Comparison of ENCODE assay signal across 8 mouse cellular contexts in genomic region chr17:23745301-23746251, GRCm38 (mm10). TPM values are rescaled to one million over a fixed set of nuclear protein-coding genes. Genes with fewer than 3 reads are reported as not detected.
DNase-seq lines count a peak whose midpoint lies in the region; ATAC-seq and TF ChIP-seq lines count a peak whose summit lies in the region.

Gene Kremen2 (minus strand): TSS chr17:23745833.

- TF ChIP-seq POLR2A in limb, embryonic 14.5 days (IDR thresholded peaks at IDR 0.05; ENCODE audit: borderline replicate concordance, extremely low read depth, insufficient read depth, insufficient read length), result no peak

- H3K4me3 ChIP-seq in layer of hippocampus, adult 2 months, result peak within 1 kb of the TSS; percentile 29; the same call in 1 of the 2 replicates
- peak within 1 kb of the TSS; percentile 36 for H3K4me3 ChIP-seq in embryonic facial prominence, embryonic 12.5 days
- H3K4me3 ChIP-seq in limb, embryonic 14.5 days (replicated peaks; ENCODE audit: low read length), result peak within 1 kb of the TSS; percentile 24
- peak within 1 kb of the TSS; percentile 30 for H3K4me3 ChIP-seq in stomach, embryonic 14.5 days (ENCODE audit: low read depth, low read length)

- H3K27me3 ChIP-seq in embryonic facial prominence, embryonic 12.5 days, result peaks cover 74% of the 10 kb centered on the region
- H3K27me3 ChIP-seq in limb, embryonic 14.5 days (ENCODE audit: control insufficient read depth, insufficient read depth, low read length), result peaks cover 61% of the 10 kb centered on the region
- peaks cover 48% of the 10 kb centered on the region for H3K27me3 ChIP-seq in stomach, embryonic 14.5 days (ENCODE audit: control insufficient read depth, insufficient read depth, low read length)

- no peaks in the 10 kb centered on the region for H3K36me3 ChIP-seq in embryonic facial prominence, embryonic 12.5 days
- no peaks in the 10 kb centered on the region for H3K36me3 ChIP-seq in limb, embryonic 14.5 days (ENCODE audit: control insufficient read depth, insufficient read depth, low read length)
- H3K36me3 ChIP-seq in stomach, embryonic 14.5 days (ENCODE audit: control insufficient read depth, insufficient read depth, low read length), result no peaks in the 10 kb centered on the region

- no peaks in the 10 kb centered on the region for H3K9me3 ChIP-seq in embryonic facial prominence, embryonic 12.5 days
- no peaks in the 10 kb centered on the region for H3K9me3 ChIP-seq in limb, embryonic 14.5 days (ENCODE audit: control insufficient read depth, low read length)
- H3K9me3 ChIP-seq in stomach, embryonic 14.5 days (ENCODE audit: control insufficient read depth, low read depth, low read length), result no peaks in the 10 kb centered on the region

- peak within 1 kb of the TSS; percentile 55 for H3K4me2 ChIP-seq in embryonic facial prominence, embryonic 12.5 days (replicated peaks)
- peak within 1 kb of the TSS; percentile 41 for H3K4me2 ChIP-seq in limb, embryonic 14.5 days (replicated peaks; ENCODE audit: low read depth, low read length, severe bottlenecking)
- peak within 1 kb of the TSS; percentile 66 for H3K4me2 ChIP-seq in stomach, embryonic 14.5 days (replicated peaks; ENCODE audit: low read depth, low read length)

- H3K4me1 ChIP-seq in embryonic facial prominence, embryonic 12.5 days, result peaks cover 21% of the 10 kb centered on the region
- peaks cover 20% of the 10 kb centered on the region for H3K4me1 ChIP-seq in limb, embryonic 14.5 days (ENCODE audit: control insufficient read depth, insufficient read depth, low read length)
- H3K4me1 ChIP-seq in stomach, embryonic 14.5 days (ENCODE audit: control insufficient read depth, insufficient read depth, low read length), result 0 out of 2 replicates have a peak, but pooled peaks cover 21% of the 10 kb centered on the region

- no peak for DNase-seq in layer of hippocampus, adult 2 months (ENCODE audit: low spot score in 2 of 2)
- DNase-seq in layer of hippocampus, adult 9-11 months, result no peak
- no peak for DNase-seq in limb, embryonic 14.5 days (ENCODE audit: low spot score)
- DNase-seq in gastrocnemius, adult 18-20 months (ENCODE audit: low spot score), result no peak
- no peak for DNase-seq in kidney, postnatal 4 days
- DNase-seq in heart, adult 18-20 months, result no peak

- peak within 1 kb of the TSS; percentile 29 for H3K9ac ChIP-seq in embryonic facial prominence, embryonic 12.5 days
- peak within 1 kb of the TSS; percentile 38 for H3K9ac ChIP-seq in limb, embryonic 14.5 days (ENCODE audit: low read depth, low read length, severe bottlenecking)
- H3K9ac ChIP-seq in stomach, embryonic 14.5 days (replicated peaks; ENCODE audit: low read depth, low read length), result 0 out of 2 replicates have a peak within 1 kb of the TSS, but pooled peaks have one; percentile 14

- under 1% methylated on average over 44 of the region's 45 CpGs for WGBS in embryonic facial prominence, embryonic 12.5 days
- 1% methylated on average over 35 of the region's 45 CpGs for WGBS in limb, embryonic 14.5 days
- WGBS in stomach, embryonic 14.5 days, result under 1% methylated on average over 41 of the region's 45 CpGs

- ATAC-seq in embryonic facial prominence, embryonic 12.5 days (ENCODE audit: insufficient number of reproducible peaks, insufficient read depth, low FRiP score, low TSS enrichment), result no peak
- ATAC-seq in limb, embryonic 14.5 days (ENCODE audit: low FRiP score, low read depth), result peak; percentile 30
- no peak for ATAC-seq in stomach, embryonic 14.5 days (ENCODE audit: insufficient number of reproducible peaks, insufficient read depth, low FRiP score, low read depth)

- no peak for TF ChIP-seq CTCF in layer of hippocampus, adult 2 months (conservative IDR thresholded peaks at IDR 0.05)

- H3K27ac ChIP-seq in layer of hippocampus, adult 2 months, result no peak within 1 kb of the TSS
- H3K27ac ChIP-seq in embryonic facial prominence, embryonic 12.5 days, result 0 out of 2 replicates have a peak within 1 kb of the TSS, but pooled peaks have one; percentile 11
- no peak within 1 kb of the TSS for H3K27ac ChIP-seq in limb, embryonic 14.5 days (replicated peaks; ENCODE audit: low read depth, low read length)
- H3K27ac ChIP-seq in stomach, embryonic 14.5 days (ENCODE audit: low read length), result no peak within 1 kb of the TSS

RNA-seq across cellular contexts. Expression of gene Kremen2, which starts in this region (rescaled TPM):
- under 1 TPM; 0.23 to 0.32 TPM for total RNA-seq in layer of hippocampus, adult 2 months (2021)
- polyA plus RNA-seq in embryonic facial prominence, embryonic 12.5 days (2016; fragmentation: Nextera tagmentation; extraction: Ambion mirVana), result 23.4 and 25.1 TPM in 2 replicates
- 40.1 and 50.6 TPM in 2 replicates for polyA plus RNA-seq in limb, embryonic 14.5 days (2012; rRNA removed)
- 42.4 and 42.6 TPM in 2 replicates for polyA plus RNA-seq in limb, embryonic 14.5 days (2014; fragmentation: Nextera tagmentation; extraction: Ambion mirVana)
- polyA plus RNA-seq in stomach, embryonic 14.5 days (2014; fragmentation: Nextera tagmentation; extraction: Ambion mirVana), result 0.45 and 0.69 TPM in 2 replicates
- not detected for total RNA-seq in gastrocnemius, adult 18-20 months (2021)
- under 1 TPM; 0.15 to 0.18 TPM for total RNA-seq in heart, adult 18-20 months (2021)

Comparison
In these comparisons a context has a peak if more than half of its experiments do, and no peak if none do; other contexts are left out.
1. RNA of gene Kremen2 (polyA plus RNA-seq): 40.1 to 50.6 TPM in limb, embryonic 14.5 days and 23.4 to 25.1 TPM in embryonic facial prominence, embryonic 12.5 days; 0.45 to 0.69 TPM in stomach, embryonic 14.5 days; every median in the first group is over 10 times any median in the second.
2. Peak in every context shown above with its lines, with median percentiles within 50 percentile points of each other: H3K4me3 ChIP-seq, H3K4me2 ChIP-seq and H3K9ac ChIP-seq.